Comparison of ENCODE assay signal across 9 mouse cellular contexts in genomic region chr7:45129776-45130512, GRCm38 (mm10). TPM values are rescaled to one million over a fixed set of nuclear protein-coding genes. Genes with fewer than 3 reads are reported as not detected.
A peak's percentile ranks its signal among the peaks of the same experiment; 100 is the strongest.
DNase-seq lines count a peak whose midpoint lies in the region; ATAC-seq lines count a peak whose summit lies in the region.
"Had no signal": no experiment of that assay in that cellular context is flagged by ENCODE, and none has a peak within 500 bp of the region (broad histone marks: within the 10 kb centered on the region; RNA-seq: fewer than 3 reads in every experiment).

No protein-coding gene starts in this region.

- no peaks in the 10 kb centered on the region for H3K9me3 ChIP-seq in lung, embryonic 15.5 days
- H3K9me3 ChIP-seq in limb, embryonic 10.5 days (replicated peaks), result no peaks in the 10 kb centered on the region
- no peaks in the 10 kb centered on the region for H3K9me3 ChIP-seq in neural tube, embryonic 15.5 days (replicated peaks)

- DNase-seq in adrenal gland, adult (ENCODE audit: inconsistent age in 2 of 2, low spot score in 1 of 2), result peak; percentile 26 to 43
- DNase-seq in adrenal gland, adult 8-10 months, result no peak
- DNase-seq in lung, postnatal 36 days, result no peak
- DNase-seq in limb, embryonic 10.5 days (ENCODE audit: low spot score), result no peak
- DNase-seq in adrenal gland, postnatal 4 days (ENCODE audit: low spot score in 2 of 2), result no peak
- DNase-seq: cerebellum, adult 18-20 months had no signal

- no peak for ATAC-seq in lung, embryonic 15.5 days (ENCODE audit: borderline replicate concordance, extremely low read depth, low FRiP score, low TSS enrichment)
- ATAC-seq in neural tube, embryonic 15.5 days (ENCODE audit: low FRiP score), result no peak
- ATAC-seq in monocyte, adult 5-6 weeks (replicated peaks; ENCODE audit: insufficient number of reproducible peaks, low FRiP score, low TSS enrichment, poor library complexity, severe bottlenecking), result no peak

- peak overlapping the region; percentile 48 for H3K4me3 ChIP-seq in lung, embryonic 15.5 days
- peak overlapping the region; percentile 75 for H3K4me3 ChIP-seq in limb, embryonic 10.5 days
- H3K4me3 ChIP-seq in neural tube, embryonic 15.5 days (replicated peaks), result peak overlapping the region; percentile 80; the same call in 1 of the 2 replicates

- peak overlapping the region; percentile 70 for H3K27ac ChIP-seq in lung, embryonic 15.5 days
- peak overlapping the region; percentile 97 for H3K27ac ChIP-seq in limb, embryonic 10.5 days
- H3K27ac ChIP-seq in neural tube, embryonic 15.5 days (replicated peaks), result peak overlapping the region; percentile 95

- peak overlapping the region; percentile 52 for H3K9ac ChIP-seq in lung, embryonic 15.5 days
- no peak overlapping the region for H3K9ac ChIP-seq in neural tube, embryonic 15.5 days (replicated peaks)

- peaks cover 23% of the 10 kb centered on the region for H3K36me3 ChIP-seq in lung, embryonic 15.5 days
- peaks cover 30% of the 10 kb centered on the region for H3K36me3 ChIP-seq in limb, embryonic 10.5 days
- peaks cover 24% of the 10 kb centered on the region for H3K36me3 ChIP-seq in neural tube, embryonic 15.5 days

- 50% methylated on average over 15 of the region's 15 CpGs for WGBS in lung, embryonic 15.5 days
- WGBS in limb, embryonic 10.5 days, result 54% methylated on average over 15 of the region's 15 CpGs
- 49% methylated on average over 15 of the region's 15 CpGs for WGBS in neural tube, embryonic 15.5 days

- peaks cover 37% of the 10 kb centered on the region for H3K4me1 ChIP-seq in lung, embryonic 15.5 days
- H3K4me1 ChIP-seq in limb, embryonic 10.5 days, result peaks cover 34% of the 10 kb centered on the region
- H3K4me1 ChIP-seq in neural tube, embryonic 15.5 days, result peaks cover 39% of the 10 kb centered on the region

- H3K4me2 ChIP-seq in lung, embryonic 15.5 days, result peak overlapping the region; percentile 61
- peak overlapping the region; percentile 67 for H3K4me2 ChIP-seq in neural tube, embryonic 15.5 days

- no peaks in the 10 kb centered on the region for H3K27me3 ChIP-seq in lung, embryonic 15.5 days
- peaks cover 12% of the 10 kb centered on the region for H3K27me3 ChIP-seq in limb, embryonic 10.5 days (ENCODE audit: low read depth, poor library complexity, severe bottlenecking)
- H3K27me3 ChIP-seq in neural tube, embryonic 15.5 days (replicated peaks), result 0 out of 2 replicates have a peak, but pooled peaks cover 9% of the 10 kb centered on the region

RNA-seq across cellular contexts. Expression of gene Rpl13a, which starts 1.4 kb away (rescaled TPM):
- 1,000 to 10,000 TPM; 1,558 to 1,710 (median 1,647) TPM for total RNA-seq in adrenal gland, adult 8-10 months (2022)
- polyA plus RNA-seq in lung, embryonic 15.5 days (2015; fragmentation: Nextera tagmentation; extraction: Ambion mirVana), result 1,187 and 1,308 TPM in 2 replicates
- polyA plus RNA-seq in limb, embryonic 10.5 days (2016; fragmentation: Nextera tagmentation; extraction: Ambion mirVana), result 1,210 and 1,327 TPM in 2 replicates
- polyA plus RNA-seq in neural tube, embryonic 15.5 days (2015; fragmentation: Nextera tagmentation; extraction: Ambion mirVana), result 649 and 787 TPM in 2 replicates
- 2,771 to 4,251 TPM (median 4,236 TPM) in 3 replicates for total RNA-seq in monocyte, adult 5-6 weeks (2017)
- total RNA-seq in adrenal gland, postnatal 4 days (2021), result 1,000 to 10,000 TPM; 2,237 to 2,371 TPM

RNA-seq across cellular contexts. Expression of gene Rps11, which starts 5.7 kb away (rescaled TPM):
- total RNA-seq in adrenal gland, adult 8-10 months (2022), result 1,000 to 10,000 TPM; 1,085 to 1,250 (median 1,138) TPM
- 1,432 and 1,559 TPM in 2 replicates for polyA plus RNA-seq in lung, embryonic 15.5 days (2015; fragmentation: Nextera tagmentation; extraction: Ambion mirVana)
- 1,846 and 2,302 TPM in 2 replicates for polyA plus RNA-seq in limb, embryonic 10.5 days (2016; fragmentation: Nextera tagmentation; extraction: Ambion mirVana)
- 759 and 947 TPM in 2 replicates for polyA plus RNA-seq in neural tube, embryonic 15.5 days (2015; fragmentation: Nextera tagmentation; extraction: Ambion mirVana)
- total RNA-seq in monocyte, adult 5-6 weeks (2017), result 1,164 to 1,516 TPM (median 1,507 TPM) in 3 replicates
- 1,000 to 10,000 TPM; 1,454 to 1,477 TPM for total RNA-seq in adrenal gland, postnatal 4 days (2021)

RNA-seq across cellular contexts. Expression of gene Gm45713, which starts 6.1 kb away (rescaled TPM):
- total RNA-seq in adrenal gland, adult 8-10 months (2022), result not detected
- 0.19 and 0.20 TPM in 2 replicates for polyA plus RNA-seq in lung, embryonic 15.5 days (2015; fragmentation: Nextera tagmentation; extraction: Ambion mirVana)
- polyA plus RNA-seq in limb, embryonic 10.5 days (2016; fragmentation: Nextera tagmentation; extraction: Ambion mirVana), result not detected in 2 replicates
- 0.12 and 0.24 TPM in 2 replicates for polyA plus RNA-seq in neural tube, embryonic 15.5 days (2015; fragmentation: Nextera tagmentation; extraction: Ambion mirVana)
- 1.5 TPM in 1 of 3 replicates, not detected in the others for total RNA-seq in monocyte, adult 5-6 weeks (2017)
- total RNA-seq in adrenal gland, postnatal 4 days (2021), result not detected

RNA-seq across cellular contexts. Expression of gene Flt3l, which starts 6.3 kb away (rescaled TPM):
- 10 to 100 TPM; 20.4 to 56.7 (median 39.5) TPM for total RNA-seq in adrenal gland, adult 8-10 months (2022)
- 1.5 and 8.3 TPM in 2 replicates for polyA plus RNA-seq in lung, embryonic 15.5 days (2015; fragmentation: Nextera tagmentation; extraction: Ambion mirVana)
- polyA plus RNA-seq in limb, embryonic 10.5 days (2016; fragmentation: Nextera tagmentation; extraction: Ambion mirVana), result 1.4 and 1.5 TPM in 2 replicates
- polyA plus RNA-seq in neural tube, embryonic 15.5 days (2015; fragmentation: Nextera tagmentation; extraction: Ambion mirVana), result 1.8 and 3.8 TPM in 2 replicates
- total RNA-seq in monocyte, adult 5-6 weeks (2017), result 35.3 to 62.4 TPM (median 36.7 TPM) in 3 replicates
- total RNA-seq in adrenal gland, postnatal 4 days (2021), result 10 to 100 TPM; 18.8 to 23.1 TPM

RNA-seq across cellular contexts. Expression of gene Pih1d1, which starts 24.2 kb away (rescaled TPM):
- total RNA-seq in adrenal gland, adult 8-10 months (2022), result 10 to 100 TPM; 58.4 to 73.0 (median 68.9) TPM
- polyA plus RNA-seq in lung, embryonic 15.5 days (2015; fragmentation: Nextera tagmentation; extraction: Ambion mirVana), result 100 and 103 TPM in 2 replicates
- polyA plus RNA-seq in limb, embryonic 10.5 days (2016; fragmentation: Nextera tagmentation; extraction: Ambion mirVana), result 105 and 109 TPM in 2 replicates
- polyA plus RNA-seq in neural tube, embryonic 15.5 days (2015; fragmentation: Nextera tagmentation; extraction: Ambion mirVana), result 81.7 and 82.9 TPM in 2 replicates
- 23.4 to 37.8 TPM (median 26.8 TPM) in 3 replicates for total RNA-seq in monocyte, adult 5-6 weeks (2017)
- total RNA-seq in adrenal gland, postnatal 4 days (2021), result 10 to 100 TPM; 60.7 to 65.2 TPM

Comparison
In these comparisons a context has a peak if more than half of its experiments do, and no peak if none do; other contexts are left out.
1. DNase-seq: peak in adrenal gland, adult (2 of 2); none in adrenal gland, adult 8-10 months (single experiment), lung, postnatal 36 days (single experiment), limb, embryonic 10.5 days (single experiment) and adrenal gland, postnatal 4 days (0 of 2).
2. Peak in every context shown above with its lines, with median percentiles within 50 percentile points of each other: H3K27ac ChIP-seq and H3K4me3 ChIP-seq.